Mouse (Mus musculus) heart, adult 11 months (tissue): ENCODE results near the gene Capn2.

Source experiments
- DNase-seq: peaks from one replicate; pipeline ENCODE4 v3.0.0; 2022

Gene Capn2

DNA sequence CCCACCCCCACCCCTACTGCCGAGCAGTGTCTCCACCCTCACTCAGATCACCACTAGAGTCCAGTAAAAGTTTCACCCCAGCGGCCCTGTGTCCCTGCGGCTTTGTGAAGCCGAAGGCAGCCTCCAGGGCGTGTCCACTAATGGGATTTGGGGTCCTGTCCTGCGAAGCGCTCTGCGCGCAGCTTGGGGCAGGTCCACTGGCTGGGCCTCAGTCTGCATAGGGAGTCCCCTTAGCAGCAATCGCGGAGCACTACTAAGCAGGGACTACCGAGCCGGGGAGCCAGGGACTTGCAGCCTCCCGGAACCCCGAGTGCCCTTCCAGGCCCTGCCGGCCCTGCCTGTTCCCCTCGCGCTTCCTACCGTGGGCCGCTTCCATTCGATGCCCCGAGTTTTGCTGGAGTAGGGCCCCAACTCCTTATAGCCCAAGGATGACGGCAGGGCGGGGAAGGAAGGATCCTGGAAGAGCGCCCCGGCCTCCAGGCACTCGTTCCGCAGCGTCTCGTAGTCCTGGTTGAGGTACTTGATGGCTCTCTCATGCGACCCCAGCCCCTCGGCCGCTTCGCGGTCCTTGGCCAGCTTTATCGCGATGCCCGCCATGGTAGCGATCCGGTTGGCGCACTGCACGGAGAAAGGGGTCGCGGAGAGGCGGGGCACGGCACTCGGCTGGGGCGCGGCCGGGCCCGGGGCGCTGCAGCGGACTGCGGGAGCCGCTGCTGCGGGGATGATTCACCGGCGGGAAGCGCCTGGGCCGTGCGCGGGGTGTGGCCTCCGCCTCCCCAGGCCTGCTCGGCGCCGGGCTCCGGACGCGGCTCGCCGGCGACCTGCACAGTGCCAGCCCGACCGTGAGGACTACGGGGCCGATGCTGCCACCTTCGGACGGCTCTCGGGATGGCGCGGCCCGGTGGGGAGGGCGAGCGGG lies at the start of gene Capn2:
Gene Capn2 (minus strand): TSS at position 851 of the 919 bp plus-strand sequence.
- peak; percentile 99 for DNase-seq

DNA sequence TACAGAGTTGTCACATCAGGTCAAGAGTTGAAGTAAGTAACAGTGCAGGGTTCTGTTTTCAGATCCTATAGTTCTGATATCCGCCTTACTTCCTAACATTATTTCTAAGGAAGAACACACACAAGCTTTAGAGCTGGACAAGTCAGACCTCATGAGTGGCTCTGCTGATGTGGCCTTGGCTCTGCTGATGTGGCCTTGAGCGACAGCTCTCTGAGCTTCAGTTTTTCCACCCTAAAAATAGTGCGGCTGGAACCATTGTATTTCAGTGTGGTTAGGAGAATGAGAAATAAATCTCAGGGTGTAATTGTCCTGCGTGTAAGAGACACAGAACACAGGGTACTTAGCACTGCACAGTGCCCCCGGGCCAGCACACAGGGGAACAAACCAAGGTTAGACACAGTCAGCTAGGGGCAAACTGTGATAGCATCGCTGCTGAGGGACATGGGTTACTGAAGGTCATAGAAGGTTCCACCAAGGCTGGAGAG lies 48.0 kb upstream of the Capn2 start:
- no peak for DNase-seq

DNA sequence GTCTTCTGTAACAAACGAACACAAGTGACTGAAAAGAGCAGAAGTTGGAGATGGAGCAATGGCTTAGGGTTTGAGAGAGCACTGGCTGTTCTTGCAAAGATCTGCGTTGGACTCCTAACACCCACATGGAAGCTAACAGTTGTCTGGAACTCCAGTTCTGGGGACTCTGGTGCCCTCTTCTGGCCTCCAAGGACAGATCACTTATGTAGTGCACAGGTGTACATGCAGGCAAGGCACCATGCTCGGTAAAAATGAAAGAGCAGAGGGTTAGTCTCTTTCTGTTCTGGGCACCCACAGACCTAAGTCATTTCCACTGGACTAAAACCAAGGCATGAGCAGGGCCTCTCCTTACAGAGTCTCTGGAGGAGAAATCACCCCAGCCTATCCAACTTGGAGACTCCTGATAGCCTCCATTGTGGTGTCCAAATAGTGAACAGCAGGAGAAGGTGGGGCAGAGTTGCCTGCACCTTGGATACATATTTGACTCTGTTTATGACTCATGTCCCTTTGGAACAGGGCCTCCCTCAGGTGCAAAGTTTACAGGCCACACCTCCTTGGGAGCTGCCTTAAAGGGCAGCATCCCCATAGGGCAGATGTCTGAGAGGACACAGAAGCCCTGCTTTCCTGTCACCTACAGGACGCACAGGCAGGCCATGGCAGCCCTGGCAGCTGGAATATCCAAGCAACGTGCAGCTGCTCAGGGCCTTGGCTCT lies 47.2 kb upstream of the Capn2 start, which contains the start of gene Capn8:
Gene Capn8 (plus strand): TSS at position 600 of the 713 bp plus-strand sequence.
- no peak for DNase-seq

DNA sequence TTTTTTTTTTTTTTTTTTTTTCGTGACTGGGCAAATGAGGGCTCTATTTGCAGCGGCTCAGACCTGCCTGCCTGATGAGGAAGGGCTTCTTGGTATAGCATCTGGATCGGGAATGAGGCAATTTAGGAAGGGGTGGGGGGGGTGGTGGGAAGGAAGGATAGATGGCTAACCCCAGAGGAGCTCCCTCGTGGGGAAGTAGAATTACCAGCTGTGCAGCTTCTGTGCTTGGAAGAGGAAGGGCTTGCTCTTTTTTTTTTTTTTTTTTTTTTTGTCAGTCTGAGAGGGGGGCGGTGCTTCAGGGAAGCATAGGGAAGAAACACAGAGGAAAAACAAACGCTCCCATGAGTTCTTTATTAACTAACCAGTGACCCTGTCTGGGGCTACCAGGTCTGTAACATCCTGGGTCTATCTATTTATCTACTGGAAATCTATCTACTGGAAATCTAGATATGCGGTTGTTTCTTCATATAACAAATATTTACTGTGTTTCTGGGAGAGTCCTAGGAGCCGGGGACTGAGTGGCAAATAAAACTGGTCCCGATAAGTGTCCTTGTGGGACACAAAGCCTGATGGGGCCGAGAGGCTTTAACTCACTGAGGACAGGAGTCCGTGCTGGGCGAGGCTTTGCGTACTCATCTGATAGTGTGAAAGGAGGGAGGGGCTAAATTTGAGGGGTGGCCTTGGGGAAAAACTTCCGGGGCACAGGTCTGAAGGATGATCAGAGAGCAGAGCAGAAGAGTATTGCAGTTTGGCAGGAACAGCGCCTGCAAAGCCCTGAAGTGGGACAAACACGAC lies 45.4 kb upstream of the Capn2 start:
- no peak for DNase-seq

DNA sequence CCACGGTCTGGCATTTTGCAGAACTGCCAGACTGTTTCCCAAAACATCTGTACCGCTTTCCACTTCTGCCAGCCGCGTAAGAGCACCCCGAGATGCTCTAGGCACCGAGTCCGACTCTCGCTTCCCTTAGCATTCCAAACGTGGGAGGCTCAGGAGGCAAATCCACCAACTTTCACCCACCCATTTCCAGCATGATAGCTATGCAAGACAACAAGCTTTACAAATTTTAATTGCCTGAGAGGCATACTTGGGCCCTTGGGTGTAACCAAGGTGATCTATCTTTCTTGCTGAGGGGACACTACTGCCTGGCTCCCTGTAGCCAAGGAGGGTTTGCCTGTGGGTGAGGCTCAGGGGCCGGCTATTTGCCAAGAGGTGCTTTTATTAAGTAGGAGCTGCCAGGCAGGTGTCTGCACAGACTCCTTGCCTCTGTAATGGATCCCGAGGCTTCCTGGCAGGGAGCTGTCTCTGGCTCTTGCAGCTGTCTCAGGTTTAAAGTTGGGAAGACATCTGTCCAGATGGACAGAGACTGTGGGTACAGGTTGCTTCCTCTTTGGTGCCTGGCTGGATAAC lies 44.6 kb upstream of the Capn2 start:
- DNase-seq = no peak

DNA sequence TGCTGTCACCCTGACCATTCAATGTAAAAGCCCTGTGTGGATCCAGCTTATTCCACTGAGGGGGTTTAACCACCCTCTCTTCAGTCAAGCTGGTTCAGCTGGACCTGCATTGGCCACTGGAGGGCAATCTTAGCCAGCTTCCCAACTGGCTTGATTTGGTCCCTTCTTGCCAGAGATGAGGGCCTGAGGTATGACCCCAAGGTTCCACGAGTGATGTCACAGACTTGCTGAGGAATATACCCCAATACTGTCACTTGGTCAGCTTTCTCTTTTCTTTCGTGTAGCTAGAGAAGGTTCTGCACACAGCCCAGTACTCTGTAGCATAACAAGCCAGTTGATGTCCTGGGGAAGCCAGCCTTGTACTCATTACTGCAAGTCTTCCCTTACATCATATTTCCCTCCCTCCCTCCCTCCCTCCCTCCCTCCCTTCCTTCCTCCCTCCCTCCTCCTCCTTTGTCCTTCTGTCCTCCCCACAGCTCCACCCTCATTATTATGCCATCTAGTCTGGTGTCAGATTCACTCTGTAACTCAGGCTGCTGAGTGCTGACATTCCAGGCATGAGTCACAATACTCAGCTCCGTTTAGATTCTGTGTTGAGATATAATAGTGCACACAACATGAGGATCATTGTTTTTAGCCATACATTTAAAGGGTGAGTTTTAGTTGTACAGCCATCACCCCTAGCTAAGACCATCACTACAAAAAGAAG lies 43.1 kb upstream of the Capn2 start:
- no peak for DNase-seq

DNA sequence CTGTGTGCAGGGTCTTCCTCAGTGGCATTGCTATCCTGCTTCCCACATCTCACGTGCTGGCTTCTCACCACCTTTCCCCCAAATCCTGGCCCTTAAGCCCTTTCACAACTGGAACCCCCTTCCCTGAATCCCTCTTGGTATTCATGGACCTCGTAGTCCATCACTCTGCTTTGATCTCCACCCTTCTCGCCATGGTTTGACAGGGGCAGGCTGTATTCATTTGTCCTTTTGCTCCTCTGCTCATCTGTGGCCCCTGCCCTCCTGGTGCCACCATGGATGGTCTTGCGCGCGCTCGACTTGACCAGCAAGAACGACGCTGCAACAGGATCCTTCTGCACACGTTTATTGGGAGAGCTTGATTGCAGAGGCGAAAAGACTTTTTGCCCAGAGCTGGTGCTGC lies 42.1 kb upstream of the Capn2 start:
- no peak for DNase-seq

DNA sequence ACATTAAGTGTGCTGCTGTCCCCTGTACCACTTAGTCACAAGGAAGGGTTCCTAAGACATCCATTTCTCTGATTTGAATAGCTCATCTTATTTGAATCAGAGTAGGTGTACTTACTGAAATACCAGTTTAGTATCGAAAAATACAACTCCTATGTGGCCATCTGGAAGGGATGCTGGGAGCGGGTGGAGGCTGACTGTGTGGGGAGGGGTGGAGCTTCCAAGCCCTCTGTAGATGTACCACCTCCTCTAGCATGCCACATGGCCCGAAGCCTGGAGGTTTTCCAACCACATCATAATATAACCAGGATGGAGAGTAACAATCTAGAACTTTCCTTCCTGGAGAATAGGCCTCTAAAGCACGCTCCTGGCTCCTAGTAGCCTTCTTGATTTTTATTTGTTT lies 40.9 kb upstream of the Capn2 start:
- DNase-seq = no peak

DNA sequence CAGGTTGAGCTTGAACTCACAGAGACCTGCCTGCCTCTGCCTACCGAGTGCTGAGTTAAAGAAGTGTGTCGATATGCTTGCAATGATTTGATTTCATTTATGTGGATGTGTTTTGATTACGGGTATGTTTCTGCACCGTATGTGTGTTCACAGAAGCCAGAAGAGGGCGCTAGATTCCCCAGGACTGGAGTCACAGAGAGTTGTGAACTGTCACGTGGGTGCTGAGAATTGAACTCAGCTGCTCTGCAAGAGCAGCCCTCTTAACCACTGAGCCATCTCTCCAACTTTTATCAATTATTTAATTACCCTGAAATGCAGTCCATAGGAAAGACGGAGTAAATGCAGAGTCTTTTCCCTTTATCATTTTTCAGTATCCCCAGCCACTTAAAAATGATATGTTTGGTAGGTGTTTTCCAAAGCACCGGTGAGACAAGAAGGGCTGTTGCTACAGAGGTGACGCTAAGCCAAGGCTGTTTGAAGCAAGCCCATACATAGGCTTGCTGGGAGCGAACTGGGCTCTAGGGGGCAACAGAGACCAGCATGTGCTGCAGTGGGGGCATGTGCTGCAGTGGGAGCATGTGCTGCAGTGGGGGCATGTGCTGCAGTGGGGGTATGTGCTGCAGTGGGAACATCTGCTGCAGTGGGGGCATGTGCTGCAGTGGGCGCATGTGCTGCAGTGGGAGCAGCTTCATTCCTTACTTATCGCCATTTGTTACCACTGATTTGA lies 36.4 kb upstream of the Capn2 start:
- peak; percentile 91 for DNase-seq

DNA sequence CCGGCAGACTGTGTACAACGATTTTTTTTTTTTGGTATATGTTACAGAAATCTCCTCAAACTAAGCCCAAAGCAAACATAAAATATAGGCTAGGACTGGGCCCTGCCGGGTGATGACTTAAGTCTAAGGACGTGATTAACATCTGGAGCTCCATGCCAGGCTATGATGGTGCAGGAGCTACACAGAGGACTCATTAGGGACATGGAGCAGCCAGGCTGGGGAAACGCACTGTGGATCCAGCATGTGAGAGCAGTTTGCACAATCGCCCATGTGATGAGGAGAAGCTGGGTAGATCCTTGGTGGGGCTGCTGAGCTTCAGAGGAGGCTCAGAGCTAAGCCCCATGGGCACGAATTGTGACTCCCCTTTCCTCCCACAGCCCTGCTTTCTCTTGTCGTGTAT lies 33.4 kb upstream of the Capn2 start:
- DNase-seq = peak; percentile 90

DNA sequence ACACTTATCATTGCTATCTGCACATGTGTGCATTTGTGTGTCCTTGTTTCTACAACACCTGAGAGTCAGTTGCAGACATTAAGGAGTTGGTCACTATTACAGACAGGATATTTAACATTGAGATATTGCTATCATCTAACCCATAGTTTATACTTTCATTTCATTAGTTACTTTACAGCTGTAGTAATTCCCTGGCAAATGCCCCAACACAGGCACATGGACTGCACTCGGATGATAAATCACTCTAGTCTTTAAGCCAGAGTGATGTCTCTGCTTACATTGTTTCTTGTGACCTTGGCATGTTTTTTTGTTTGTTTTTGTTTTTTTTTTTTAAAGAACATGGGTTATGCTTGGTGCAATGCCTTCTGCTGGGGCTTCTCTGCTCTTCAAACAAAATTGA lies 26.5 kb upstream of the Capn2 start:
- peak; percentile 28 for DNase-seq

DNA sequence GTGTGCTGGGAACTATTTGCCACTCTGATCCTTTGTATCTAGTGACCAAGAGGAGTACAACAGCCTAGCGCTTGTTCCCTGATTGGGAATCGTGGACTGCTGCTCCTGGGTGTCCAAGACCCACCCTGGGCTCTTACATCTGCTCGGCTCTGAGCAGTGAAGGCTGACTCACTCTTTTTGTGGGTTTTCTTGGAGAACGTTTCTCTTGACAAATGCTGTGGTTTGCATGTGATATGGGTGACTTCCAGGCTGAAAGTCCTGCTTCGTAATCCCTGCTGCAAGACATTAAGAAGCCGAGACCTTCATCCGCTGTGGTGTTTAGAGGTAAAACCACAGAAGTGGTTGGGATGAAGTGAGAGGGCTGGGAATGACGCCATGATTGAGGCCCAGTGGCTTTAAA lies 25.7 kb upstream of the Capn2 start:
- peak; percentile 87 for DNase-seq

DNA sequence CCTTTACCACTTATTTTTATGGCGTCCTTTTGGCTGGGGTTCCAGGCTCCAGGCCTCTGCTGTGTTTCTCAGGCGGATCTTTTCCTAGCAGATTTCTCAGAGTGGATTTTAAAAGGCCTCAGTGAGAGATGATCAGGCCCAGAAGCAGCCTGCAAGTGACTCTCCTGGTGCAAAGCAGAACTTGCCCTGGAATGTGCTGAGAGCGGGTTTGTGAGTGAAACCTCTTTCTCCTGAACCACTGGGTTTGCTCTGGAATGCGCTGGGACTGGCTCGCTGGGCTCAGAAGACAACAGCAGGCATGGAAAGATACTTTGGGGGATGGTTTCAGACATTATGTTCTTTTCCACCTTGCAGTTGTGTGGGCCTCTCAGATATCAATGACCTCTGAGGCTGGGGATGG lies 24.7 kb upstream of the Capn2 start:
- DNase-seq = peak; percentile 78

DNA sequence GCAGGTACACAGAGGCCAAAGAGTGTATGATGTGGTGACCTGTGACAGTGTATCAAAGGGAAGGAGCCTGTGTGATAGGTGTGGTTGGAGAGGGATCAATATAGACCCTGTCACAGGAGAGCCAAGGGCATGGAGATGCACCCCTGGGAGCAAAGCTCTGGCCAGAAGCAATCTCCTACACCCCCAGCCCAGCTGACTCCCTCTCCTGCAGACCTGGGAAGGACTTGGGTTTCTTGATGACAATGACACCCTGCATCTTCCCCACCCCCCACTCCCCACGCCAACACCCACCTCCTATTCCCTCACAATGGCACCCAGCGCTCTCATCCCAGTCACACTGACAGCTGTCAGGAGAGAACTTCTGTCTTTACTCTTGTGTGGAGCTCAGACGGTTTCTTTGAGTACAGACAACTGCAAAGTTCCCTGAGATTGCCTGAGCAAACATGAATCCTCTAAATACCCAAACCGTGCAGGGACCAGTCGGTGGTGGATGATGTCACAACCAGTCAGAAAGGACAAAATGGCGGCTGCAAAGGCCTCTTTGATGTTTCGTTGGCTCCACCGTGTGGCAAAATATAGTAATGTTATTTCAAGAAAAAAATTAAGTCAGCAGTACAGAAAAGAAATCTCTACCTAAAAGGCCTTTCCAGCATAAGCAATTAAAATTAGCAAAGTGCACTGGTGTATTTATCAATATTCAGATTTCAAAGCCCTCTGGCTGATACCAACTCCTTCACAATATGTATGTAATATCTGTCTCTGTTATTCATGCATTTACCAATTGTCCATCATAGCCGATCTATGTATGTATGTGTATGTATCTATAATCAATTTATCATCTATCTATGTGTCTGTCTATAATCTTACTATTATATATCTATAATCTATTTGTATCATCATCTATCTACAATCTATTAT lies 21.9 kb upstream of the Capn2 start:
- peak; percentile 96 for DNase-seq

DNA sequence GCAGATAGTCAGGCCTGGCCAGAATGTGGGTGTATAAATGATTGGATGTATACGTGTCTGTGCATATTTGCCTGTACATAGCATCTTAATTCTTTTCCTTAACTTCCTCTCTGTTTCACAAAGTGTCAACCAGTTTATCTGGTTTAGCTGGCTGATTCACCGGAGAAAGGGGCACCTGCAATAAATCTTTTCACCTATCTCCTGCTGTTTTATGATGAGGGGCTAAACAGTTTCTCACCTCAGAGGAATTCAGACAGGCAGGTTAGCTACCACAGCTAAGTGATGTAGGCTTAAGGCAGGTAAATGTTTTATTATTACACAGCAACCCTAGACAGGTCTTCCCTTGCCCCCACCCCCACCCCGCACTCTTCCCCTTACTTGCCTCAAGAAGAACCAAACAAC lies 17.7 kb upstream of the Capn2 start:
- DNase-seq = peak; percentile 68

DNA sequence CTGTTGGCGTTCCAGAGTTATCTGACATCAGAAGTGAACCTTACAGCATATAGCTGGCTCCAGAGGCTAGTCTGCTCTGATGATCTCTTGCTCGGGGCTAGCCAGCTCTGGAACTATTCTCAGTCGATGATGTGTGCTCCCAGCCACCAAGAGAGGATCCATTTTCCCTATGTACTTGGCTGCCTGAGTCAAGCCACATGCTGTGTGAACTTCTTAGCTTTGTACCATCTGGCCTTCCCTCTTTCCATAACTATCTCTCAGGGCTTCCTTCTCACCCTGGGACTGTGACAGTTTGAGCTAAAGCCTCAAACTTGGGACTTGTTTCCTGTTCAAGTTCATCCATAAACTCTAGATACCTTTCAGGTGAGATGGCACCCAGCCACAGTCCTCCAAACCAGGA lies 16.2 kb upstream of the Capn2 start:
- DNase-seq = peak; percentile 77

DNA sequence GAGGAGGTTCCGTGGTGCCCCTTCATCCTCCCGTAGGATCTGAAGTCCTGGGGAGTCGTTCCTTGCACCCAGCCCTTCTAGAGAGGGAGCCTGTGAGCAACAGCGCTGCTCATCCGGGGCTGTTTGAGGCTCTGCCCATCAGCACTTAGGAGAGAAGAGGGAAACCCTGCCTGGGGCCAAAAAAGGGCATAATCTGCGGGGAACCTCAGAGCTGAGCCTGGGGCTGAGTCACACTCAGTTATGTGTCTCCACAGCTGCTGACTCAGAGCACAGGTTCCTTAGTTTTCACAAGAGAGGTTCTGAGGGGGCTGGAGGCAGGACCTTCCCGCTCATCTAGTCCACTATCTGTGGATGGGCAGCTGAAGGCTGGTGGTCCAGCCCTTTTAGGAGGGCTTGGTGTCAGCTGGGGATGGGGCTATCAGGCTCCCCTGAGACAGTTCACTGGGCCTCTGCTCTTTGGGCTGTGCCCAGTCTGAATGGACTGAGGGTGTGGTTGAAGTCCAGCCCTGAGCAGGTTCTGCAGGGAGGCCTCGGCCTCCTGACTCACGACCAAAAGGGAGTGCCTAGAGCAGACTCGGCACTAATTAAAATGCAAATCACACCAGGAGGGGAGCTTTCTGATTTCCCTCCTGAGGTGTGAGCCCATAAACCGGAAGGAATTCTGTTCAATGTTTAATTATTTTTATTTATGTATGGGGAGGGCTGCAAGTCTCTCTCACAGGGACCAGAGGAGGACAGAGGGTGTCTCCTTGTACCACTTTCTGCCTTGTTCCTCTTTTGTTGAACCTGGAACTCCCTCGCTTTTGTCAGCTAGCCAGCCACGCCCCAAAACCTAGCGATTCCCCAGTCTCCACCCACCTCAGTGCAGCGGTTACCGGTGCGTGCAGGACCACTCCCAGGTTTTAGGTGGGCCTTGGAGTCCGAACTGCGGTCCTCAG lies 10.8 kb upstream of the Capn2 start:
- peak; percentile 97 for DNase-seq

DNA sequence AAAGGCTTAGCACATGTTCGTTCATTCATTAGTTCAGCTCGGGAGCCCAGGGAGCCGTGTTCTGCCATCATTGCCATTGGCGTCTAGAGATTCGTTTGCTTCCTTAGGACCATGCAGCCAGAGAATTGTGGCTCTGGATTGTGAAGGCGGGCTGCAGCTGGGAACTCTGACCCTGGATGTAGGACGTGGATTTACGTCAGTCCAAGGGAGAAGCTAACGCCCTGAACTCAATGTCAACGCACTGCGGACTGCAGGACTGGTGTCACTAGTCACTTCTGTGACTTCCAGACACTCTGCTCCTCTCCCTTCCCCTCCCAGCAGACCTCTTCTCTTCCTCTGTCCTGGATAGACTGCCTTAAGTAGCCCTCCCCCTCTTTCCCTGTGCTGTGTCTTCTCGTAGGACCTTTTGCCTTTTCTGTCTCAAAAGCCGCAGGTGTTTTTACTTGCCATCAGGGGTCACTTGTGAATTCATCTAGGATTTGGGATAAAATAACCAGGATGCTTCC lies 9.9 kb upstream of the Capn2 start:
- peak; percentile 92 for DNase-seq

DNA sequence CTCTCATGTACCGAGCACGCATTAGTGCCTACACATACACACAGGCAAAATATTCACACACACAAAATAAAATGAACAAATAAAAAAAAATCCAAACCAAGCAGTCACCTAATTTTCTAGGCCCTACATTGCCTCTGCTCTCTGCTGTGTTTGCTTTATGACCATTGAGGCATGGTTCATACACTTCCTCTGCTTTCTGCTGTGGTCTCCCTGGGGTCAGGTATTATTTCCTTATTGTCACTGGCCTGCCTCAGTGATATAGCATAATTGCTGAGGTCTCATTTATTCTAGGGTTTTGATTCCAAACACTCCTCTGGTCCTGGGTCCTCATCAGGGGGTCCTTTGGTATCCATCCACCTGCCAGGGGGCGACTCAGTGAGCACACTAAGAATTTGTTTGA lies 8.2 kb upstream of the Capn2 start:
- DNase-seq = peak; percentile 57
